Mouse (Mus musculus): ENCODE data around the gene Zfp82.

DNA sequence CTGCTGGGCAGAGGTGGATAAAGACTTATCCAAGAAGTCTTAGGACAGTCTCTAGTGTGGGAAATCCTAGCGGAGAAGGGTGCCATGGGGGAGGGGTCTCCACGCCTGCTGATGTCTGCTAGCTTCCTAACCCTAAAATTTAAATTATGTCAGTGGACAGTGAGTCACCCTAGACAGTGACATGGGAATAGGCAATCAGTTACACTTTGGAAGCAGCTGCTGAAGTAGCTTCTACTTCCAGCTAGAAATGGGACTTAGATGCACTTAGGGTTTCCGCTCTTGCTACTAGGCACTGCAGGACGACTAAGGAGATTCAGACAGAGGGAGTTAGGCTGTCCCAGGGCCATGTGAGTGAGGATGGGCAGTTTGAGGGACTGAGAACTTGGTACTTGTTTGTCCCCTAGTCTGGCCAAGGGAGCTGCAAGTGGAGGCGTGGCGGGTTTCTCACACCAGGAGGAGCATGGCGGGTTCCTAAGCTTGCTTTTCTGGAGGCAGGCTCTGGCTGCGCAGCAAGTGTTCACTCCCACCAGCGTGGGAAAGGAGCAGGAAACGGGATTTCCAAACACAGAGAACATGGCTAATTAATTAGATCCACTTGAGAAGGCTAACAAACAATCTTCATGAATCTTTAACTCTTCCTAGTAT lies 62.0 kb downstream of the Zfp82 start:
- no peak for TF ChIP-seq CTCF (IDR thresholded peaks at IDR 0.05; ENCODE audit: low read depth)
- TF ChIP-seq EP300 (IDR thresholded peaks at IDR 0.05; ENCODE audit: low read depth), result no peak
